Mouse (Mus musculus) G1E (cell line): ENCODE data around the gene Plp2.

Source experiments
- CTCF ChIP-seq: IDR thresholded peaks from 2 replicates; pipeline ENCODE4 v1.5.1; 2012; ENCODE audit warnings: low read depth, low read length, inconsistent platforms, mixed read lengths
- GATA1 ChIP-seq: IDR thresholded peaks from 2 replicates; pipeline ENCODE4 v1.6.1; 2012; ENCODE audit warnings: borderline replicate concordance, low read length, inconsistent platforms, mixed read lengths
- GATA2 ChIP-seq: IDR thresholded peaks from 2 replicates; pipeline ENCODE4 v1.6.1; 2012; ENCODE audit warnings: low read depth, low read length, inconsistent platforms, borderline replicate concordance
- POLR2AphosphoS5 ChIP-seq: IDR thresholded peaks from 2 replicates; pipeline ENCODE4 v1.6.1; 2012; ENCODE audit warnings: low read depth, low read length, inconsistent platforms; ENCODE audit not compliant: insufficient replicate concordance
- TAL1 ChIP-seq: conservative IDR thresholded peaks from 2 replicates; pipeline ENCODE4 v1.6.1; 2012; ENCODE audit warnings: low read depth, low read length, inconsistent platforms, mixed read lengths

GRCm38 (mm10) chrX:7640785-7641184, 30.4 kb downstream of the Plp2 start:
- TF ChIP-seq GATA1: no peak
- TF ChIP-seq CTCF: no peak
- no peak for TF ChIP-seq POLR2AphosphoS5
- TF ChIP-seq TAL1: no peak
- no peak for TF ChIP-seq GATA2
